Mouse (Mus musculus) monocyte, adult 2 months (primary cell): ENCODE measurements around the gene B4galnt2.

ENCODE experiments used
- DNase-seq, 2 experiments: peaks; one replicate each; pipeline ENCODE4 v3.0.0; 2022; ENCODE audit warnings: low spot score in 2 of 2, low read depth in 1 of 2

B4galnt2 gene

DNA sequence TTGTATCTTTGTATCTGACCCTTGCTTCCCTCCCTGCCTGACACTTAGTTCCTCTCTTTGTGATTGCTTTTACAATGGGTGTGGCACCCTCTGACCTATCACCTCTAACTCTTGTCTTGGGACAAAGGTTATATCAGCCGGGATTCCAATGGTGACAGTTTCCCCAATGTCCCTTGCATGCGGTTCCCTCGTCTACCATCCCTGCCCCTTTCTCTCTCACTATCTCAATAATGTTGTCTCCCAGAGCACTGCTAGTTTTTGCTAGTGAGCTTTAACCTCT, 87.6 kb downstream of the B4galnt2 start:
- no peak for DNase-seq

DNA sequence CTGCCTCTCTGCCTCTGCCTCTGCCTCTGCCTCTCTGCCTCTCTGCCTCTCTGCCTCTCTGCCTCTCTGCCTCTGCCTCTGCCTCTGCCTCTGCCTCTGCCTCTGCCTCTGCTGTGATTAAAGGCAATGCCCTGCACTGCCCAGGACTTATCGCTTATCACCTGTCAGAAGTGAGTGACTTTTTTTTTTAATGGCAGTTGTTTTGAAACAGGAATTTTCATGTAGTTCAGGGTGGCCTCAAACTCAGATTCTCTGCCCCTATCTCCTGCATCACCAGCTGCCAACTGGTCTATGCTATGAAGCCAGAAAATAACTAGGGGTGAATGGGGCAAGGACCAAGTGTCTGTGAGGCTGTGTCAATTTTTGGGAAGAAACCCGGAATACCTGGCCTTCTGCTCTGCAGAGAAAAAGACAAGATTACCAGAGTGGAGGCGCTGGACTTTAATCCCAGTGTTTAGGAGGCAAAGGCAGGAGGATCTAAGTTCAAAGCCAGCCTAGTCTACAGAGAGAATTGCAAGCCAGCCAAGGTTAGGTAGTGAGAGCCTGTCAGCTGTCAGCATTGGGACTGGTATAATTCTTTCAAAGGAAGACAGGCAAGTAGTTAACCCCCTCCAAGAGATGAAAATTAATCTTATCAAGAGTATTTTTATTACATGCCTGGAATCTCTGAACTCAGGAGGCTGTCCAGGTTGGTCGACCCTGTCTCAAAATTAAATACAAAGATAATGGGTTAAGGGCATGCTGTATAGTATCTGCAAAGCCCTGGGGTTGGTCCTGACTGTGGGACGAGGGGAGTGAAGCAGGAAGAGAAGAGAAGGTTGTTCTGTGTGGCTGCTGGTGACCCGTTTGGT, 88.1 kb downstream of the B4galnt2 start:
- DNase-seq, result no peak

DNA sequence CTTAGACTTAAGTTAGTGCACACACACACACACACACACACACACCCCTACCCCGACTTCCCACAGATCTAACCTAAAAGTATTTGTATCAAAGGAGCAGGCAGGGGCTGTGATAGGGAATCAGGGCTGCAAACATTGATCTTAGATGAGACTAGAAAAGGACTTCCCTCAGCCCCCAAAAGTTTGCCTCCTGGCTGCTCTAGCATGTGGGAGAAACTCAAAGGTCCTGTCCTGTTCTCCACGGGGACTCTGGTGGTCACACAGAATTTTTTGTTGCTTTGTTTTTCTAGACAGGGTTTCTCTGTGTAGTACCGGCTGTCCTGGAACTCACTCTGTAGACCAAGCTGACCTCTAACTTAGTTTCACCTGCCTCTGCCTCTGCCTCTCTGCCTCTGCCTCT, 89.1 kb downstream of the B4galnt2 start:
- no peak for DNase-seq

DNA sequence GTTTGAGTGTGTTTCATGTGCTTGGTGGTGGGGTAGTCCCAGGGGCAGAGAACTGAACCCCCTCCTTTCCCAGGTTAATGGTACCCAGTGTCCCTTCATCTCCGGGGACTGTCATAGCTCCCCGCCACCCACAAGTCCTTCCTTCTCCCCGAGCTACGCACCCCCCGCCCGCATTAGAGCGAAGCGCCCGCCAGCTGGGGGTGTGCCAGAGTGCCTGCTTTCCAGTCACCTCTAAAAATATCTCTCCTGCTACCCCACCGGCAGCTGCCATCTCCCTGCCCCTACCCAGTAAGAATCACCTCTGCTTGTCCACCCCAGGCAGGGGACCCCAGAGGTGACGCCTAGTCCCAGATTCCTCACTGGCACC, 89.8 kb downstream of the B4galnt2 start:
- no peak for DNase-seq

DNA sequence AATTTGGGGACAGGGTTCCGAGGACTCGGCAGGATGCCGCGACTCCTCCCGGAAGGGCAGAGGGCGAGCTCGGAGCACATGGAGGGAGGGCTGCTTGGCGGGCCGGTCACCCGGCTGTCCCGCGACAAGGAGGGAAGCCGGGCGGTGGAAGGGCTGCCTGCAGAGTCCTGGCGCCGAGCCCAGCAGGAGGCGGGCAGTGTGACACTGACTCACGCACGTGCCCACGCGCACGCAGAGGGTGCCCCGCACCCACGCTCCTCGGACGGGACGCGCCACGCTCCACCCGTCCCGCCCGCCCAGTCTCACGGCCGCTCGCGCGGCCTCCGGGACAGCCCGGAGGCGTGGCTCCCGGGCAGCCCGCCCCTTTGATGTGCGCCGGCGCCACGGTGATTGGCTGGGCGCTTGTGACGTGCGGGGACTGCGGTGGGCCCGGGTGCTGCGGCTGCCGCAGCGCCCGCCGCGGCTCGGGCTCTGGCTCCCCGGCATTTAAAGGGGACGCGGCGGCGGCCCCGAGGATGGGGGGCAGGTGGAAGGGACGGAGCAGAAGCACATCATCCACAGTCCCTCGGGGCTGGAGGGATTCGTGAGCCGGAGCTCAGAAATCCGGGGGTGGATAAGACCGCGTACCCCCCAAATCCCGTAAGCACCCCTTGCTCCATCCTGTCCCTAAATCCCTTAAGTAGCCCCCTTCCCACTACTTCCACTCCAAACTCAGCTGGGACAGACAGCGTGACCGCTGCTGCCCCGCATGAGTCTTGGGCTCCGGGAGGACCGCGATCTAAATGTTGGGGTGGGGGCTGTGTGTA, 90.4 kb downstream of the B4galnt2 start, which contains the start of gene Phospho1:
Phospho1 (plus strand) TSS at position 429 of the 806 bp plus-strand sequence.
- peak; percentile 49 to 74 for DNase-seq

DNA sequence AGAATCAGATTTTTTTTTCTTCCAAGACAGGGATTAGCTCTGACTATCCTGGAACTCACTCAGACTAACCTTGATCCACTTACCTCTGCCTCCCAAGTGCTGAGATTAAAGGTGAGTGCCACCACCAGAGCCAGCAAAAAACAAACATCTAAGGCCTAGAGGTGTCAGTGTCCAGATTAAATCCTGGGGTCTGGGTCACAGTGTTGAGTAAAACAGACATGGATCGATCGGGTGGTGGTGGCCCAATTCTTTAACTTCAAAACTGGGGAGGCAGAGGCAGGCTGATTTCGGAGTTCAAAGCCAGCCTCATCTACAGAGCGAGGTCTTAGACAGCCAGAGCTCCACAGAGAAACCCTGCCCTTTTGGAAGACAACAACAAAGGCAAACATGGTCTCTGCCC, 92.3 kb downstream of the B4galnt2 start:
- DNase-seq, result no peak

DNA sequence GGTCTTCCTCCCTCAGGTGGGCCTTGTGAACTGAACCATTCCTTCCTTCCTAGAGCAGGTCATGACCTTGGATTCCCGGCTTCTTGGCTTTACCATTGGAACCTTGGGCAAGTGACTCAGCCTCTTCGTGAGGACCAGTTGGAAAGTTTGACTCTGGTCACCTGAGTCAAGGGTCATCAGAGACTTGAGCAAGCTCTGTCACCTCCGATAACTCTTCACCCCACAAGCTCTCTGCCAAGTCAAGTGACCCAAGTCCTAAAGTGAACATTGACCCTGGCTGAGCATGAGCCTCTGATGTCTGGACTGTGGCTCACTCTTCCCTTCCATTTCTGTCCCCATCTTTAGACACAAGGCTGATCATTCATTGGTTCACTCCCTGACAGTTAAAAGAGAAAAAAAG, 93.2 kb downstream of the B4galnt2 start:
- DNase-seq, result no peak

DNA sequence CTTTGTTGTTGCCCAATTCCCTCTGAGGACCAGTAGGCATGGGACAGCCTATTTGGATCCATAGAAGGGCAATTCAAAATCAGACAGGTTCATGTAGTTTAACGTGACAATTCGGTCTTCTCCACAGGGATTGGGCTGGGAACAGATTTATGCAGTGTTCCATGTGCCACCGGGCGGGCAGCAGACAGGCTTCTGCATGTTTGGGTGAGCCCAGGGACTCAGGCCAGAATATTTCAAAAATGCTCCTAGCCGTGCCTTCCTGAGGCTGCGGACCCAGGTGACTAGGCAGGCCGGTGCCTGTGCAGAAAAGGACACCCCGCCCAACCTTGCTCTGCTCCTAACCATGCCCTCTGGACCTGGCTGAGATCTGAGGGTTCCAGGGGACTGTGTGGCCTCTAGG, 95.6 kb downstream of the B4galnt2 start:
- no peak for DNase-seq
